Mouse (Mus musculus) heart, adult 2 months (tissue): Measurements from ENCODE around the gene Col8a1. TPM values are rescaled to one million over a fixed set of nuclear protein-coding genes. Genes with fewer than 3 reads are reported as not detected.
A peak's percentile ranks its signal among the peaks of the same experiment; 100 is the strongest.

Experiments
- DNase-seq, 2 experiments: peaks; one replicate each; pipeline ENCODE4 v3.0.0; 2021
- H3K27ac ChIP-seq: fragments of 200-600 bp; 2 replicates; pipeline ENCODE4 v1.8.1; 2022
- H3K27me3 ChIP-seq: fragments of 200-500 bp; 2 replicates; pipeline ENCODE4 v1.6.1; 2012; ENCODE audit warnings: mild to moderate bottlenecking, low read length, inconsistent platforms, mixed read lengths; ENCODE audit not compliant: control insufficient read depth, insufficient read depth
- H3K36me3 ChIP-seq: fragments of 200-500 bp; 2 replicates; pipeline ENCODE4 v1.6.1; 2012; ENCODE audit warnings: low read length, inconsistent platforms; ENCODE audit not compliant: control insufficient read depth, insufficient read depth
- H3K4me1 ChIP-seq: fragments of 200-500 bp; 2 replicates; pipeline ENCODE4 v1.6.1; 2011; ENCODE audit warnings: low read length; ENCODE audit not compliant: control insufficient read depth, insufficient read depth
- H3K4me3 ChIP-seq: fragments of 200-600 bp; 2 replicates; pipeline ENCODE4 v1.8.1; 2022
- H3K79me2 ChIP-seq: fragments of 200-500 bp; replicated peaks from 2 replicates; pipeline ENCODE4 v1.6.1; 2012; ENCODE audit warnings: mild to moderate bottlenecking, inconsistent platforms, low read length, moderate library complexity, mixed read lengths; ENCODE audit not compliant: control insufficient read depth, insufficient read depth
- H3K9ac ChIP-seq: fragments of 200-500 bp; 2 replicates; pipeline ENCODE4 v1.6.1; 2012; ENCODE audit warnings: low read depth, mild to moderate bottlenecking, control low read depth, inconsistent platforms, low read length, mixed read lengths
- CTCF ChIP-seq: fragments of 200-600 bp; IDR thresholded peaks from 2 replicates; pipeline ENCODE4 v1.8.1; 2022; ENCODE audit warnings: antibody characterized with exemption, mild to moderate bottlenecking, moderate library complexity
- EP300 ChIP-seq: fragments of 200-500 bp; IDR thresholded peaks from 2 replicates; pipeline ENCODE4 v1.6.1; 2011; ENCODE audit warnings: low read depth, low read length, control low read depth; ENCODE audit not compliant: insufficient read depth
- POLR2A ChIP-seq: fragments of 200-500 bp; IDR thresholded peaks from 2 replicates; pipeline ENCODE4 v1.6.1; 2011; ENCODE audit warnings: mild to moderate bottlenecking, low read depth, low read length, control low read depth; ENCODE audit not compliant: insufficient read depth
- WGBS: fragments of 180-500 bp; shearing (Covaris S2); methylation state at CpG from one replicate; pipeline ENCODE4 v1.1.7; 2018; 5-methylcytosine and 5-hydroxymethylcytosine counted together
- intact Hi-C: fragments of 180-260 bp; cut with DNase I; formaldehyde crosslinking; loops from one replicate; pipeline ENCODE4 v1.15.1; 2025
- long read RNA-seq: library from polyadenylated mRNA; stranded (forward); transcript quantifications from one replicate; pipeline ENCODE4 v2.0.0, GENCODE M21; 2021
- polyA plus RNA-seq: library from polyadenylated mRNA; depleted of rRNA; stranded (reverse); fragments of >200 nt; gene quantifications from 2 replicates; pipeline ENCODE4 v1.2.3, GENCODE M21; 2012; rRNA removed
- total RNA-seq, 2 experiments: library from RNA; stranded (reverse); gene quantifications; 2 replicates each; pipeline ENCODE4 v1.2.3; 2021

Col8a1 gene
- total RNA-seq (1 to 10 TPM; 5.3 to 5.6 TPM), polyA plus RNA-seq (5.1 and 7.6 TPM in 2 replicates)
- long read RNA-seq, full-length matches to known transcripts: 1 of 3 reads
- long read RNA-seq, partial matches to known transcripts: 0 of 3 reads
- long read RNA-seq, other reads (novel, unspliced or antisense): 2 of 3 reads

- Histone ChIP-seq H3K27me3 (no peaks in the 10 kb centered on the region), H3K27ac (peak within 1 kb of the TSS; percentile 79), H3K4me1 (no peaks in the 10 kb centered on the region), H3K36me3 (no peaks in the 10 kb centered on the region), H3K9ac (peak within 1 kb of the TSS; percentile 50), H3K79me2 (no peaks in the 10 kb centered on the region), H3K4me3 (peak within 1 kb of the TSS; percentile 51)
- DNase-seq: peak; percentile 50 to 67
- intact Hi-C loops: loop anchor here (5.0 to 10.0 kb wide), 2 partner anchors 87 to 170 kb away; no protein-coding TSS in a partner anchor
- TF ChIP-seq CTCF (no peak), POLR2A (peak; percentile 72)
- 3% methylated on average over 19 of the region's 19 CpGs for WGBS
These were observed at the start of gene Col8a1 for GRCm38 (mm10) chr16:57754526-57755125. TSS of gene Col8a1 (minus strand) at chr16:57754737.

- H3K4me1 ChIP-seq: no peaks in the 10 kb centered on the region
- 90% methylated on average over 2 of the region's 2 CpGs for WGBS
- no peak overlapping the region for H3K27ac ChIP-seq
- intact Hi-C loops: no loop called here
- no peak overlapping the region for H3K9ac ChIP-seq
- no peaks in the 10 kb centered on the region for H3K79me2 ChIP-seq
- no peak for DNase-seq
- no peaks in the 10 kb centered on the region for H3K27me3 ChIP-seq
- TF ChIP-seq EP300 (no peak), CTCF (no peak), POLR2A (no peak)
- H3K36me3 ChIP-seq: no peaks in the 10 kb centered on the region
- H3K4me3 ChIP-seq: no peak overlapping the region
These were observed 47.3 kb upstream of the Col8a1 start for GRCm38 (mm10) chr16:57801886-57802285.

- H3K9ac ChIP-seq: no peak overlapping the region
- no peaks in the 10 kb centered on the region for H3K4me1 ChIP-seq
- no peak for TF ChIP-seq POLR2A
- no peak for TF ChIP-seq CTCF
- no peak for TF ChIP-seq EP300
- no peak overlapping the region for H3K4me3 ChIP-seq
- no peaks in the 10 kb centered on the region for H3K79me2 ChIP-seq
- H3K36me3 ChIP-seq: no peaks in the 10 kb centered on the region
- intact Hi-C loops: no loop called here
- no peaks in the 10 kb centered on the region for H3K27me3 ChIP-seq
- peak in 1 of 2 experiments; percentile 4 for DNase-seq
- H3K27ac ChIP-seq: no peak overlapping the region
- WGBS: 47% methylated on average over 6 of the region's 6 CpGs
These were observed 41.8 kb upstream of the Col8a1 start for GRCm38 (mm10) chr16:57796321-57796720.

GRCm38 (mm10) chr16:57779011-57779410, 24.5 kb upstream of the Col8a1 start:
- no peaks in the 10 kb centered on the region for H3K4me1 ChIP-seq
- H3K36me3 ChIP-seq: no peaks in the 10 kb centered on the region
- H3K9ac ChIP-seq: no peak overlapping the region
- H3K27ac ChIP-seq: no peak overlapping the region
- no peaks in the 10 kb centered on the region for H3K79me2 ChIP-seq
- no peak overlapping the region for H3K4me3 ChIP-seq
- H3K27me3 ChIP-seq: no peaks in the 10 kb centered on the region
- no peak for DNase-seq
- intact Hi-C loops: no loop called here
- TF ChIP-seq CTCF (no peak), POLR2A (no peak), EP300 (no peak)

GRCm38 (mm10) chr16:57765615-57766014, 11.1 kb upstream of the Col8a1 start:
- TF ChIP-seq CTCF (no peak), POLR2A (no peak), EP300 (no peak)
- no peak for DNase-seq
- H3K4me3 ChIP-seq: no peak overlapping the region
- intact Hi-C loops: no loop called here
- H3K79me2 ChIP-seq: no peaks in the 10 kb centered on the region
- 63% methylated on average over 3 of the region's 3 CpGs for whole genome bisulfite sequencing
- H3K36me3 ChIP-seq: no peaks in the 10 kb centered on the region
- no peaks in the 10 kb centered on the region for H3K27me3 ChIP-seq
- H3K27ac ChIP-seq: no peak overlapping the region
- no peak overlapping the region for H3K9ac ChIP-seq
- H3K4me1 ChIP-seq: no peaks in the 10 kb centered on the region

- TF ChIP-seq EP300 (no peak), CTCF (no peak), POLR2A (no peak)
- Histone ChIP-seq H3K4me3 (no peak overlapping the region), H3K79me2 (no peaks in the 10 kb centered on the region), H3K4me1 (no peaks in the 10 kb centered on the region), H3K27me3 (no peaks in the 10 kb centered on the region), H3K36me3 (no peaks in the 10 kb centered on the region), H3K27ac (no peak overlapping the region), H3K9ac (no peak overlapping the region)
- WGBS: 67% methylated on average over 2 of the region's 2 CpGs
- intact Hi-C loops: loop anchor here (10.0 kb wide), 1 partner anchor 165 kb away; no protein-coding TSS in a partner anchor
- no peak for DNase-seq
These were observed 5.3 kb upstream of the Col8a1 start for GRCm38 (mm10) chr16:57759862-57760261.
